Mouse (Mus musculus) frontal cortex, postnatal 10 days (tissue): ENCODE measurements around the gene Actbl2.

ENCODE experiments used
- DNase-seq, 2 experiments: peaks; one replicate each; pipeline ENCODE4 v3.0.0; 2022; ENCODE audit warnings: low spot score in 2 of 2, mixed read lengths in 1 of 2

Gene Actbl2

DNA sequence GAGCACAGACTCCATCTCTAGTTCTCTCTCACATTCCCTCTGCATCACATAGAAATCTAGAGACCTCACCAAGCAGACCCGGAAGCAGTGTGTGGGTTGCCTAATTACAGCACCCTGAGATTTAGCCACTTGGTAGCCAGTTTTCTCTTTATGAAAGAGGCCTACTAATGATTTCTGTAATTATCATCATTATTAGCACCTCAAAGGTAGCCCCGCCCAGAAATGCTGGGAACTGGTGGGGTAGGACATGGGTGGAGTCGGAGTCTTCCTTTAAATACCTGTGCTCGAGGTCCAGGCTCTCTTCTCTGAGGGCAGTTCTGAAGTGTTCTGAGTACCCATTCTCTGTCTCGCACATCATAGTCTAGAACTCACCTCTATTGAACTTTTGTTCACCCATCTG lies at the start of gene Actbl2:
Actbl2 (plus strand) TSS at position 301 of the 400 bp plus-strand sequence.
- DNase-seq, result no peak

DNA sequence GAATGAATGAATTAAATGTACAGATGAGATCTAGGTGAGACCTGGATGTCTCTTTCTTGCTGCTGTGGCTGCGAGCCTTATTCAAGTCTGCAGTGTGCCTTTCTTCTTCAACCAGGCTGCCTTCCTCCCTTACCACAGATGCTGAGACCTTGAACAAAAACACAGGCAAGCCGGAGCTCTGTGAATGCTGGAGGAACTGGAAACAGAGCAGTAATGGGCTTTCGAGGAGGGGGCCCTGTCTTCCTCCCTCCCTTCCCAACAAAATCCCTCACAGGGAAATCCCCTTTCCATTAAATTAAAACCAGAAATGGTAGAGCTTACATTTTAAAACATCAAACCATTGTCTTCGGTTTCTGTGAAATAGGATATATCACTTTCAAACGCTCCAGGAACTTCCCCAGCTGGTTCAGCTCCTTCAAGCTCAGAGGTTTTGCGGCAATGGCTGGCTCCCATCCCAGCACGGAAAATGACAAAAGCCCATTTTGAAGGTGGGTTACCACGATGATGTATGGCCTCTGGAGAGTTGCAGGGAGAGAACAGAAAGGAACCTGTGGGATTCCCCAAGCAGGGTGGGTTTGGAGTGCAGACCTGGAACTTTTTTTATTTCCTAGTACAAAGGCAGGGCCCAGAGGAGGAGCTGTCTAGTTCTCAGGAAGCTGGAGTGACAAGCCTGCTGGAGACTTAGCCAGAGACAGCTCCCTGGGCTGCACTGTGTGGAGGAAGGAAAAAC lies 44.0 kb upstream of the Actbl2 start:
- no peak for DNase-seq

DNA sequence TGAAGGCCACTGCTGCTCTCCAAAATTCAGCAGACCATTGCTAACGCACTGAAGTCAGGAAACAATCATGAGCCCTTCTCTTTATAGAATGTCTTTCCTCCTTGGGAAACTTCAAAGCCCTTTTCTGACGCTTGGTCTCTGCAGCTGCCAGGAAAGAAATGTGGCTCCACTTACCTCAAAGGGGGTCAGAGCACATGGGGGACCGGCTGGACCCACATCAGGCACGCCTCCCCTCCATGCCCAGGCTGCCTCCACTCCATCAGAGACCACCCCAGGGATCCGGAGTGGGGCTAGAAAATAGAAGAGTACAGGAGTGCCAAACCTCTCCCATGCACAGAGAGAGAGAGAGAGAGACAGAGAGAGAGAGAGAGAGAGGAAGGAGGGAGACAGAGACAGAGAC lies 26.0 kb upstream of the Actbl2 start:
- no peak for DNase-seq

DNA sequence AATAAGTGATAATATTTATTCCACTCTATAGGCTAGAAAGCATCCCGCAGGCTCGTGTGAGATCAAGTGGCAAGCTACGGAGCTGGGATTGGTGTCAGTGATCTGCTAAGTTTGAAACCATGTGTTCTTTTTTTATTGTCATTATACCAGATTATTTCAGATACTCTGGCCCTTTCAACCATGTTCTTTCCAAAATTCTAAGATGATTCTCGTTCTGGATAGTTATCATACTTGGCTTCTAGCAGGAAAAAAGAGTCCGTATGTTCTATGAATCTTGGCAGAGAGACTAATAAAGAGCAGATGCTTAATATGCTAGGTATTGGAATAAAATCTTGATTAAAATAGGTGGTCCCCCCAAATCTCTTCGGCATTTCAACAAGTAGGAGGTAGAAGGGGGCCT lies 25.3 kb upstream of the Actbl2 start:
- DNase-seq, result no peak

DNA sequence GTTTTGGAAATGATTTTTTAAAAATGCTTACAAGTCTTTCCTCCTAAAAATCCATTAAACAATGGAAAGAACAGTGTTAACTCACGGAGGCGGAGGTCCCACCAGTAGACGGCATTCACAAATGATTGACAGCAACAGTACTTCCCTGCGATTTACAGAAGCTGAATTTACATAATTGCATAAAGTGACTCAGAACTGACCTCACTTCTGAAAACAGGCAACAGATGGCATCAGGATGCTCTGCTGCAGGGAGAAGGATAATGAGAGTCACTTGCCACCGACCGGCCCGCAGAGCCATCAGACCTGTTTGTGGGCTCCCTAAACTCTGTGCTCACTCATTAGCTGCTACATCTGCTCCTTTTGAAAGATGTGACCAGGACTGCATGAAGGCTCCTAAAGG lies 22.4 kb upstream of the Actbl2 start:
- DNase-seq, result no peak

DNA sequence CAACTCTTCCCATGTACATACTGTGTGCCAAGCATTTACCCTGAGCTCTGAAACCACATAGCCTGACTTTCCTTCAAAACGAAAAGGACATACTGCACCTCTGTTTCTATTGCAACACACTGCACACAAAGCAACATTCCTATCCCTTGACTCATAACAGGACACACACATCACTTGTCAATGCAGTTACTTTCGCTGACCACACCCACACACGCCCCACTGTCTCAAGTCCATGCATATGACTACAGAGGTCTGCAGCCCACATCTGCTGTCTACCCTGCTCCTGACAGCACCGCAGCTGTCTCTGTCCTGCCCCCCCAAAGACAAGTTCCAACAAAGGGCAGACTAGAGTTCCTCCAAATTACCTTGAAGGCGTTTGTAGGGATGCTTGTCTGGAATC lies 21.5 kb upstream of the Actbl2 start:
- DNase-seq, result no peak

DNA sequence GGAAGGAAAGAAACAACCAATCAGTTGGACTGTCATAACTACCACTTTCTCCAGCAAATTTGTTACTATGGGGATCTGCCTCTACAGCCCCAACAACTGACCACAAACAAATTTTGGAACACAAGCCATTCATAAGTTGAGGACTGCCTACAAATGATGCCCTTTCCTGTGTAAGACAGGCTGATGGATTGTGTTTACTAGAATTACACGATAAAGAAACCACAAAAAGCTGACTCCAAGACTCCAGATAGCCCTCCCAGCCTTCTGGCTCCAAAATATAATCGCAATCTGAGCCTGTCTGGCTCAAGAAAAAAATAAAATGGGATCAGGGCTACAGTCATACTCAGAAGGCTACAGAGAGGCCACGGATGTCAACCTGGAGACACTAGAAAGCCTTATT lies 20.2 kb upstream of the Actbl2 start:
- DNase-seq, result no peak

DNA sequence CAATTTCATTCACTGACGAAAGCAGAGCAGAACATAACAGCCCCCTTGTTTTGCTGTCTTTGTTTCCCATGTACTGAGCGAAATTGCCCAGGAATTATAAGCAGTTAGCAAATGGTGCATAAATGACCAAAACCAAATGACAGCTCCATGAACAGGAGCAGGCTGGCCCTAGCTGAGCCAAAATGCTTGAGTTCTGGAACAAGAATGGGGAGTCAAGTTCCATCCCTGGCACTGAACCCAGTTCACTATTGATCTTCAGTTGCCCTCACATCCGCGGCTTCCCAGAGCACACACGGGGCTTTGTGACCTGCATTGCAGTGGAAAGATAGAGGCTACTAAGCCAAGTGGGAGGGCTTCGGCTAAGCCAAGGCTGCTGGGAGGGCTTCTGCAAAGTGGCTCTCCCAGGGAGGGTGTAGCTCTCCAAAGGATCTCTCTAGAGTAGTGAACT lies 19.1 kb upstream of the Actbl2 start:
- no peak for DNase-seq

DNA sequence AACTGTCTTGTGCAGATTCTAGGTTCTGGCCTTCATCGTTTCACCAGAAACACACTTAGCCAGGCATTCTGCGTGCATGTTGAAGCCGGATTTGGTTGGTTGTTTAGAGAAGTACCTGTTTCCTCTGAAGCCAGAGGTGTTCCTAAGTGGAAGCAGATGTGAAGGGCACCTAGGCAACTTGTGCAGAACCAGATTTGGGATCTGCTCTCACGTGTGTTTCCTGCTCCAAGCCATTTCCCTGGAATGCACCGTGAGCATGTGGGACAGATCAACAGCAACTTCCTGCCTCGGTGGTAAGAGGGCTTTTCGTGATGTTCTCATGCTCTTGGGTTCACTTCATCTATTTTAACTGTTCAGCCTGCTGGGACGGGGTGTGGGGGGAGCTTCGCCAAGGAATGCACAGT lies 18.4 kb upstream of the Actbl2 start:
- no peak for DNase-seq

DNA sequence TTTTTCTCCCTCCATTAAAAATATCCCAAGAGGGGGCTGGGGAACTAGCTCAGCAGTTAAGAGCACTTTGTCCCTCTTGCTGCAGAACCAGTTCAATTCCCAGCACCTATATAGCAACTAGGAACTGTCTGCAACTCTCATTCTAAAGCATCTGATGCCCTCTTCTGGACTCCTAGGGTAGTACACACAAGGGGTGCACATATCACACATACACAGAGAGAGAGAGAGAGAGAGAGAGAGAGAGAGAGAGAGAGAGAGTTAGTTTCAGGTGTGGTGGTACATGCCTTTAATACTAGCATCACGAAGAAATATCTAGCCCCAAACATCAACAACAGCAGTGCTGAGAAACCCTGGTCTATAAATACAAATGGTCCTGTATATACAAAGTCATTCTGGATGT lies 17.5 kb upstream of the Actbl2 start:
- no peak for DNase-seq

DNA sequence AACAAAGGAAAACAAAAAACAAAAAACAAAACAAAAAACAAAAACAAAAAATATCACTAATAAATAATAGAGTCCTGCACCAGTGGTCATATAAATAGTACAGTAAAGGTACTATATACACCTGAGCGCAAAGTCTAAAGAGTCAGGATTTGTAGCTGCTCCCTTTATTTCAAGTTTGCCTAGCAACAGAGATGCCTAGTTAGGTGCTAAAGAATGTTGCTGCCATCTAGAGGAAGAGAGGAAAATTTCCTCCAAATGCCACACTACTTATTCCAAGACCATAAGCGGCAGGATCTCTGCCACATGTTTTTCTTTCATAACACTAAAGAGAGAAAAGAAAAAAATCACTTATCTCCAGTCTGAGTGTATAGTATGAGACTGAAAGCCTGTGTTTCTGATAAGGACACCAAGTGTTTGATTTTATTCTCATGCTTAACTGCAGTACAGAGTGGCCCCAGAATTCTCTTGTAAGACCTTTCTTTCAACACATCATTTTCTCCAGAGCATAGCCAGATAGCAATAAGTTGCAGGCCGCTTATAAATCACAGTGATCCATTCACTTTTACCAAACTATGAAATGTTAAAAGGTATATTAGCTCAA lies 16.8 kb upstream of the Actbl2 start:
- DNase-seq, result no peak

DNA sequence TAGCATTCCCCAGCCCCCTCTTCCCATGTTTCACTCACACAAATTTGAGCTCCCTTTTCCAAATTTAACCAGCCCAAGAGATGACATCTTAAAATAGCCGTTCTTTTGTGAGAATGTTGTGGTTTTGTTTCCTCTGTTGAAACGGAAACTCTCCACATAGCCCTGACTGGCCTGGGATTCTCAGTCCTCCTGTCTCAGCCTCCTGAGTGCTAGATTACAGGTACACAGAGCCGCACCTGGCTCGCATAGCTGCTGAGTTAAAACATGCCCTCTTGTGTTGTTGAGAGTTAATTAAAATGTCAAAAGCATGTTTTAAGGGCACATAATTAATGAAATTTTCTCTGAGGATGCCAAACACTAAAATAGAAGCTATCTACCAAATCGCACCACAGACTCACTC lies 3.7 kb upstream of the Actbl2 start:
- DNase-seq, result no peak

DNA sequence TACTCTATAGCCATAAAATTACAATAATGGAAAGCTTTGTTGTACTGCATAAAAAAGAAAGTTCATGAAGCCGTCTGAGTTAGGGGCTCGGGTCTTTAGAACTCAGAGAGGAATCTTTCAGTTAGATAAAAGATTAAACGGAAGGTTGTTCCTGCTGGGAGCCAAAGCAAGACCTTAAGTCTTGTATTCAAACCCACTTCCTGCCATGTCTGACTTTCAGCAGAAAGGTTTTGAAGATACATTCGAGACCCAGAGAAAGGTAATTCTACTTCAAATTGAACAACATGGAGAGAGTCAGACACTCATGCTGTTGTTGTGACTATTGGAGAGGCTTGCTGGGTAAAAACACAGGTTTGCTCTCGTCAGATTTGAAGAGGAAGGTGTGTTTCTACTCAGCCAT lies 3.0 kb upstream of the Actbl2 start:
- no peak for DNase-seq

DNA sequence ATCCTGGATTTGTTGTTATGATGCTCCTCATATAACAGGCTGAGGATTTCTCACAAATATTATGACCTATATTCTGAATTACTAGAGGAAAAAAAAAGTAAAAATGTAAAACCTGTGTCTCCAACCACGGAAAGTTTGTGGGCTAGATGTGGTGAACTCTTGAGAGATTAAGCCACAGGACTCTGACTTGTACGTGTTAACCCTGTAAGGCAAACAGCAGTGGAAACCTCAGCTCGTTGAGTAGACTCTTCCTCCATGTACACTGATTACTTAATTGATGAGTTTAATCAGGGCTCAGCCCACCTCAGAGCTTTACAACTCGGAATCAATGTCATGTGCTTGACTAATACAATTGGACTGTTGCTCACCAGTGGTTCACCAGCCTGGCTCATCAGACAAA lies 3.2 kb downstream of the Actbl2 start:
- no peak for DNase-seq

DNA sequence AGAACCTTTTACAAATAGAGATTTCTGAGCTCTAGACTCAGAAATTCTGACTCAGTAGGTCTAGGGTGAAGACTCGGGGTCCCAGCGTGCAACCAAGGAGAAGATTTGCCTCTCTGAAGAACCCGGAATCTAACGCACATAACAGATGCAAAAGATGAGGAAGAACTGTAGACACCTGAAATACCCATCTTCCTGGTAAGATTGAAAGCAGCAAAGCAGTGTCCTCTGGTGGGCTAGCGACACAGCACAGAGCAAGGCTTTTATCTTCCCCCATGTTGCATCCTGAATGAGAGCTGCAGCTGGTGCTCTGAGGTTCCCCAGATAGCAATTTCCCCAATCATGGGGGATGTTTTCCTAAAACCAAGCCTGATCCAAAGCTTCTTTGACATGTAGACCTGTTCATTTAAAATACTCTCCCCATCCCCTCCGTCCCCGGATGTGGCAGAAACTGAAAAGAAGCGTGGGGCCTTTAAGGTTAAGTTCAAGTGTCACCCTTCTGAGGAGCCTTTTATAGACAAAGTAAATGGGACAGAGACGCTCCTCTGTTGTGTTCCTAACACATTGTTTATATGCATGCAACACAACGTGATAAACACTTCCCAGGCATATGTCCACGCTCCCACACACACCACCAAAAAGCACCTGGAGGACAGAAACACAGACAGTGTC lies 3.7 kb downstream of the Actbl2 start:
- no peak for DNase-seq

DNA sequence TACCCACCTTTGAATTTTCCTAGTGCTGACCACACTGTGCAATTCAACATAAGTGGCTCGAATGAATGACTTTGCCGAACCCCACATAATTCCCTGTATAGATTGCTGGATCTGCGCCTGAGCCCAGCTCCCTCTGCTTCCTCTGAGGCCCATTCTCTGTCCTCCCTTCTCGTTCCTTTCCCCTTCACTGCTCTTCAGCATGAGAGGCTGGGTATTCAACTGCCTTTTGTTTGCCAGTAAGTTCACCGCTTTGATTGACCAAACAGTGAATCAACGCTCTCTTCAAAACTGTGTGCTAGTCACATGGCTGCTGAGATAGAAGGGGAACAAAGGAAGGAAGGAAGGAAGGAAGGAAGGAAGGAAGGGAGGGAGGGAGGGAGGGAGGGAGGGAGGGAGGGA lies 4.3 kb downstream of the Actbl2 start:
- no peak for DNase-seq

DNA sequence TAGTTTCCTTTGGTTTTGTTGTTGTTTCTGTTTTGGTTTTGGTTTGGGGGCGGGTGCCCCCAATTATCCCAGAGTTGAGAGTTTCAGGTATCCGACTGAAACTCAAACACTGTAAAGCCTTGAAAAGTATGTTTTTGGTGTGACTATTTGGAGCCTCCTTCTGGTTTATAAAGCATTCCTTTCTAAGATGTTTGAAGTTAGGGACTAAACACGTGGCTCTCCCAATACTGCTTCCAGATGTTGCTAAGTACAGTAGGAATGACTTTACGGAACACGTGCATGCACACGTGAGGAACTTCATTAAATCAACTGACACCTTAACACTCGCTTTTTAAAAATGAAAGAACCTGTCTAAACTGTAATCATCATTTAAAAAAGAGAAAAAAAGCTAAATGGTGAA lies 4.9 kb downstream of the Actbl2 start:
- DNase-seq, result no peak

DNA sequence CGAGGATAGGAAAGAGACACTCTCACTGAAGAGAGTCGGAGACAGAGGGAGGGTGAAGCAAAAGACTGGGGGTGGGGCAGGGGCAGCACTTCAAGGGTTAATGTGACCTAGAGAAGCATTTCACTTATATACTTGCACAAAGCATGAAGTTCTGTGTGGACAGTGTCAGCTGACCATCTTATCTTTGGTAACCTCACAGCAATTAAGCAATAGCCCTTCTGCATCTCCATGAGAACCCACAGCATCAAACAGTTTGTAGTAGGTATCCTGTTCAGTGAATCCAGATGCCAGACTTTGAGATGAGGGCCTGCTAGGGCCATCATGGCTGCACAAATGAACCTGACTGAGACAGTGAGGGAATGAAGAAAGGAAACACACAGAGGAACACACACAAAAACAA lies 8.4 kb downstream of the Actbl2 start:
- DNase-seq, result no peak

DNA sequence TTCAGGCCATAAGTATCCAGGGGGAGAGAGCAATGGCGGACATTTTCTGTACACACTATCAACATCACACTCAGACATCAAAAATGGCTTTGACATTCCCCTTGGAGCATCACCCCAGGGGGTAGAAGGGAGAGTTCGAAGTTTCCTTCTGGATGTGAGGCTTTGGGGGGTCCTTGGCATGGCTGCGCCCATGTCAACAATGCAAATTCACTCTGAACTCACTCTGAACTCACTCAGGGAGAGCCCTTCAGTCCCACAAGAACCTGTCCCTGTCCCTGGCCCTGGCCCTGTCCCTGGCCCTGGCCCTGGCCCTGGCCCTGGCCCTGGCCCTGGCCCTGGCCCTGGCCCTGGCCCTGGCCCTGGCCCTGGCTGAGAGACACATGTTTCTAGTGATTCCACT lies 8.9 kb downstream of the Actbl2 start:
- DNase-seq, result no peak

DNA sequence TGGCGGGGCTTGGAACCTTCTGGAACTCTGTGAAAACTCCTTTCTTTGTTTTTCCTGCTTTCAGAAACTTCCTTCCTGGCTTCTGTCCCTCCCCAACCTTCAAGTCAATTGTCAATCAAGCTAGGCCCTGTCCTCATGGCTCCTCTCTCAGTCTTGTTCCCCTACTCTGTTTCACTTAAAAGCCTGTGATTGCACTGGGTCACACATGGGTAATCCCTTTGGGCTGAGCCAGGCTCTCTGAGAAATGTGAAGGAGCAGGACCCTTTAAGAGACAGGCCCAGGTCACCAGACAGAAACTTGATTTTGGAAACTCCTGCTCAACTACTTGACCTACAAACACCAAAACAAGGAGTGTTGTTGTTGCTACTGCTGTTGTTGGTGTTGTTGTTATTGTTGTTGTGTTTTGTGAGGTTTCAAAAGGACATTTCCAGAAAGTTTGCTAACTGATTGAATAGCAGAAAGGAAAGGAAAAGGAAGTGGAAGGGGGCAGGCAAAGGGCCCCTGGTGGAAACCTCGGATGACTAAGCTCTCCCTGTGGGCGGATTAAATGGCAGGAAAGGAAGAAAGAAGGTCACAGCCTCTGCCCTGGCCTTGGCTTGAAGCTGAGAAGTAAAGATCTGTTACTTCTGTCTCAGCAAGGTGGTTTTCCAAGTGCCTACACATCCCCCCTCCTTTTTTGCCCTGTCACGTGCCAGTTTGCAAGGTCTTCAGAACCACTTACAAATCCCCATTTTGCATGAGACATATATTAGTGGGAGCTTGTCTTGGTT lies 10.6 kb downstream of the Actbl2 start:
- DNase-seq, result no peak

DNA sequence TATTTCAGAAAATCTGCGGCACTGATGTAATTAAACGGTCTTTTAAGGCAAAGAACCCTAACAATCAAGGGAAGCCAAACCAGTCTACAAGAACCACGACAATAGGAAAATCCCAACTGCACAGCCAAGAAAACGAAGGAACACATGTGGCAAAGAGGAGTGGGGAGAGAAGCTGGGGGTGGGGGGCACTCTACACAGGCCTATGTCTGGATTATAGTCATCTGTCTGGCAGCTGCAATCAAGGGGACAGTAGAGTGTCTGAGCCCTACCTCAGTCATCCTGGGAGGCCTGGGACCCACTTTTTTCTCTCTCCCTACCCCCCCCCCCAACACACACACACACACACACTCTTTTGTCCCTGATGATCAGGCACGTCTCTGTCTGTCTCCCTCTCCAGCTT lies 12.0 kb downstream of the Actbl2 start:
- no peak for DNase-seq

DNA sequence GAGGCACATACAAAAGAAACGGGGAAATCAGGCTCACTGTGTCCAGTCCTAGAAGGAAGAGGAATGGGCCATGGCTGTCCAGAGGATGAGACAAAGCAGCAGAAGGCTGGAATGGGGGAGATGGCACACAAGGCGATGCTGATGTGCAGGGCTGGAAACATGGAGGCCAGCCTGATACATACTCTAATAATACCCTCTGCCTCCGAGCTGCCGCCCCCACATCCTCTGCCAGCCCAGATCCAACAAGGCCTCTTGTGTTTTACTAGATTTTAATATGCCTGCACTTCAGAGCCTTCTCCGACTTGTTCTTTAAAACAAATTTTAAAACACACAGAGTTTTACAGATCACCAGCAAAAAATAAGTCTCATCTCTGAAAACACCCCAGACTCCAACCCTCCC lies 14.2 kb downstream of the Actbl2 start:
- DNase-seq, result no peak
